Comparison of ENCODE assay signal across 21 mouse cellular contexts in the genomic region with DNA sequence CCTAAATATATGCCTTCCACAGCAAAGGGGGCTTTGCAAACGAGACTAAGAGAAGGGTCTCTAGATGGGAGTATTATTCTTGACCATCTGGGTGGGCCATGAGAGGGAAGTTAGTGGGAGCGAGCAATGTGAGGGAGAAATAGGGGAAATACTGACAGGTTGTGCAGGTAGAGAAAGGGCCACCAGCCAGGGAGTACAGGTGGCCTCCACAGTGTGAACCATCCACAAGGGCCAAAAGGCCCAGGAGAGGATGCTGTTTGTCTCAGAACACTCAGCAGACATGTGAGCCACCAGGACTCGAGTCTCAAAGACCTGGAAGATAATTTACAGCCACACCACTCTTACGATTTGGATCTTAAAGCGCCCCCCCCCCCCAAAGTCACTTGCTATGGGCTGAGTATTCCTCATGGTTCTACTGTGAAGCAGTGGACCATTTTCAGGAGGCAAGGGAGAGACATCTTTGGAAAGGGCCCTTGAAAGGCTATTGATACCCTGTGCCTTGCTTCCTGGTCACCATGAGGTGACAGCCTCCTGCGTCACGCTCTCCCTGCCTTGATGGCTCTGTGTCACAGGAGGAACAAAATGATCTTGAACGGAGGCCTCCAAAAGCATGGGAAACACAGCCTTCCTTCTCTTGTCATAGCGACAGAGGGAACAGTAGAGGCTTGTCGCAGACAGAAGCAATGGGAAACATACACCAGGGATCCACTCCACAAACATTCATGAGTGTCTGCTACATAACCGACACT. TPM values are rescaled to one million over a fixed set of nuclear protein-coding genes. Genes with fewer than 3 reads are reported as not detected.
"Had no signal": no experiment of that assay in that cellular context is flagged by ENCODE, and none has a peak within 500 bp of the region (broad histone marks: within the 10 kb centered on the region; RNA-seq: fewer than 3 reads in every experiment).

No protein-coding gene starts in this region.

- H3K9me3 ChIP-seq: limb, embryonic 13.5 days; megakaryocyte, embryonic 14.5 days; neural tube, embryonic 13.5 days had no signal

- H3K4me2 ChIP-seq: limb, embryonic 13.5 days; midbrain, embryonic 11.5 days; neural tube, embryonic 13.5 days had no signal

- H3K27ac ChIP-seq: kidney, postnatal 0 days; liver, embryonic 14.5 days; neural tube, embryonic 13.5 days; stomach, postnatal 0 days had no signal

- H3K27me3 ChIP-seq: limb, embryonic 13.5 days; megakaryocyte, embryonic 14.5 days; neural tube, embryonic 13.5 days had no signal

- H3K9ac ChIP-seq: limb, embryonic 13.5 days; liver, embryonic 14.5 days; neural tube, embryonic 13.5 days had no signal

- DNase-seq: kidney, postnatal 36 days; left cerebral cortex, postnatal 4 days; lung, adult 18-20 months; lung, postnatal 36 days; right cerebral cortex, adult 18-20 months; right cerebral cortex, postnatal 25 days; thymus, postnatal 4 days had no signal

- ATAC-seq: midbrain, embryonic 16.5 days had no signal

- H3K4me3 ChIP-seq: limb, embryonic 13.5 days; megakaryocyte, embryonic 14.5 days; neural tube, embryonic 13.5 days had no signal

RNA-seq across cellular contexts. Expression of gene Tldc2, which starts 26.1 kb away (rescaled TPM):
- total RNA-seq: layer of hippocampus, adult 8-10 months; layer of hippocampus, postnatal 14 days; left cerebral cortex, adult 18-20 months; left cerebral cortex, postnatal 10 days; left cerebral cortex, postnatal 4 days; liver, adult 2 months had no signal
- polyA plus RNA-seq: limb, embryonic 13.5 days; liver, adult 2 months; liver, embryonic 14.5 days; lung, embryonic 16.5 days; midbrain, embryonic 11.5 days; midbrain, embryonic 16.5 days; neural tube, embryonic 13.5 days; stomach, postnatal 0 days had no signal
